21 mouse cellular contexts compared by ENCODE assay signal in genomic region chr11:44185218-44185890, GRCm38 (mm10).
DNase-seq lines count a peak whose midpoint lies in the region; ATAC-seq lines count a peak whose summit lies in the region.
"Had no signal": no experiment of that assay in that cellular context is flagged by ENCODE, and none has a peak within 500 bp of the region (broad histone marks: within the 10 kb centered on the region; RNA-seq: fewer than 3 reads in every experiment).

No protein-coding gene starts in this region.

- no peak overlapping the region for H3K4me2 ChIP-seq in forebrain, embryonic 13.5 days
- no peak overlapping the region for H3K4me2 ChIP-seq in forebrain, embryonic 11.5 days (ENCODE audit: low read depth, low read length, severe bottlenecking)
- H3K4me2 ChIP-seq in lung, embryonic 15.5 days: no peak overlapping the region
- H3K4me2 ChIP-seq: embryonic facial prominence, embryonic 15.5 days; limb, embryonic 12.5 days; liver, embryonic 15.5 days; stomach, embryonic 15.5 days had no signal

- no peaks in the 10 kb centered on the region for H3K36me3 ChIP-seq in forebrain, embryonic 13.5 days (ENCODE audit: poor library complexity, severe bottlenecking)
- no peaks in the 10 kb centered on the region for H3K36me3 ChIP-seq in forebrain, embryonic 11.5 days (ENCODE audit: control insufficient read depth, insufficient read depth, low read length)
- no peaks in the 10 kb centered on the region for H3K36me3 ChIP-seq in lung, embryonic 15.5 days
- H3K36me3 ChIP-seq: embryonic facial prominence, embryonic 15.5 days; limb, embryonic 12.5 days; liver, embryonic 15.5 days; stomach, embryonic 15.5 days had no signal

- no peak overlapping the region for H3K27ac ChIP-seq in forebrain, embryonic 13.5 days
- no peak overlapping the region for H3K27ac ChIP-seq in forebrain, embryonic 11.5 days (ENCODE audit: low read depth, low read length)
- no peak overlapping the region for H3K27ac ChIP-seq in lung, embryonic 15.5 days
- H3K27ac ChIP-seq: embryonic facial prominence, embryonic 15.5 days; limb, embryonic 12.5 days; liver, embryonic 15.5 days; stomach, embryonic 15.5 days had no signal

- no peak overlapping the region for H3K4me3 ChIP-seq in forebrain, embryonic 13.5 days
- no peak overlapping the region for H3K4me3 ChIP-seq in forebrain, embryonic 11.5 days (ENCODE audit: low read depth, low read length)
- no peak overlapping the region for H3K4me3 ChIP-seq in lung, embryonic 15.5 days
- H3K4me3 ChIP-seq: embryonic facial prominence, embryonic 15.5 days; limb, embryonic 12.5 days; liver, embryonic 15.5 days; megakaryocyte, embryonic 14.5 days; stomach, embryonic 15.5 days had no signal

- no peak overlapping the region for H3K9ac ChIP-seq in forebrain, embryonic 13.5 days
- H3K9ac ChIP-seq in forebrain, embryonic 11.5 days (ENCODE audit: low read length): no peak overlapping the region
- no peak overlapping the region for H3K9ac ChIP-seq in lung, embryonic 15.5 days
- H3K9ac ChIP-seq: embryonic facial prominence, embryonic 15.5 days; limb, embryonic 12.5 days; liver, embryonic 15.5 days; stomach, embryonic 15.5 days had no signal

- ATAC-seq in forebrain, embryonic 13.5 days: peak; percentile 58; the same call in 1 of the 2 replicates
- no peak for ATAC-seq in forebrain, embryonic 11.5 days (replicated peaks; ENCODE audit: low FRiP score)
- peak; percentile 49; the same call in 1 of the 2 replicates for ATAC-seq in lung, embryonic 15.5 days (ENCODE audit: borderline replicate concordance, extremely low read depth, low FRiP score, low TSS enrichment)
- ATAC-seq: inflammation-experienced regulatory T-cells, adult 6 months; midbrain, embryonic 16.5 days had no signal

- whole genome bisulfite sequencing in forebrain, embryonic 13.5 days: 84% methylated on average over 9 of the region's 9 CpGs
- 84% methylated on average over 9 of the region's 9 CpGs for WGBS in forebrain, embryonic 11.5 days
- 51% methylated on average over 9 of the region's 9 CpGs for WGBS in lung, embryonic 15.5 days

- H3K4me1 ChIP-seq in forebrain, embryonic 13.5 days: no peaks in the 10 kb centered on the region
- no peaks in the 10 kb centered on the region for H3K4me1 ChIP-seq in forebrain, embryonic 11.5 days (replicated peaks; ENCODE audit: control insufficient read depth, insufficient read depth, low read length)
- H3K4me1 ChIP-seq in lung, embryonic 15.5 days: 0 out of 2 replicates have a peak, but pooled peaks cover 5% of the 10 kb centered on the region
- H3K4me1 ChIP-seq: embryonic facial prominence, embryonic 15.5 days; limb, embryonic 12.5 days; liver, embryonic 15.5 days; megakaryocyte, embryonic 14.5 days; stomach, embryonic 15.5 days had no signal

- no peaks in the 10 kb centered on the region for H3K27me3 ChIP-seq in forebrain, embryonic 13.5 days
- H3K27me3 ChIP-seq in forebrain, embryonic 11.5 days (ENCODE audit: control insufficient read depth, insufficient read depth, low read length): no peaks in the 10 kb centered on the region
- no peaks in the 10 kb centered on the region for H3K27me3 ChIP-seq in lung, embryonic 15.5 days
- H3K27me3 ChIP-seq: embryonic facial prominence, embryonic 15.5 days; limb, embryonic 12.5 days; liver, embryonic 15.5 days; megakaryocyte, embryonic 14.5 days; stomach, embryonic 15.5 days had no signal

- no peak for DNase-seq in forebrain, embryonic 11.5 days (ENCODE audit: low spot score)
- no peak for DNase-seq in lung, postnatal 14 days
- DNase-seq in layer of hippocampus, adult 9-10 months (ENCODE audit: low spot score): peak; percentile 3
- DNase-seq in right cerebral cortex, postnatal 4 days: peak; percentile 29
- DNase-seq in cerebellum, adult 9-11 months: no peak
- DNase-seq in cerebellum, postnatal 14 days: no peak
- DNase-seq: adrenal gland, postnatal 36 days; cerebellum, adult 11-12 months; heart, adult 11 months; kidney, adult 9 months; kidney, postnatal 4 days; thymus, postnatal 14 days had no signal

- H3K9me3 ChIP-seq in forebrain, embryonic 13.5 days (replicated peaks): no peaks in the 10 kb centered on the region
- H3K9me3 ChIP-seq in forebrain, embryonic 11.5 days (ENCODE audit: control insufficient read depth, low read length): no peaks in the 10 kb centered on the region
- no peaks in the 10 kb centered on the region for H3K9me3 ChIP-seq in lung, embryonic 15.5 days
- H3K9me3 ChIP-seq: embryonic facial prominence, embryonic 15.5 days; limb, embryonic 12.5 days; liver, embryonic 15.5 days; stomach, embryonic 15.5 days had no signal

Comparison
In these comparisons a context has a peak if more than half of its experiments do, and no peak if none do; other contexts are left out.
1. DNase-seq: peak in layer of hippocampus, adult 9-10 months (single experiment) and right cerebral cortex, postnatal 4 days (single experiment); none in forebrain, embryonic 11.5 days (single experiment), lung, postnatal 14 days (single experiment), cerebellum, adult 9-11 months (single experiment) and cerebellum, postnatal 14 days (0 of 2).